Mouse (Mus musculus): ENCODE measurements around the gene Gigyf2. TPM values are rescaled to one million over a fixed set of nuclear protein-coding genes. Genes with fewer than 3 reads are reported as not detected.
A peak's percentile ranks its signal among the peaks of the same experiment; 100 is the strongest.
"Not testable (repeated sequence)": the region's sequence is repeated elsewhere in the genome, so short reads cannot be mapped to it uniquely, and the experiment has no call there.

The Gigyf2 gene
- total RNA-seq, 2 experiments from 2014 or later, result 59.4 to 169 TPM

DNA sequence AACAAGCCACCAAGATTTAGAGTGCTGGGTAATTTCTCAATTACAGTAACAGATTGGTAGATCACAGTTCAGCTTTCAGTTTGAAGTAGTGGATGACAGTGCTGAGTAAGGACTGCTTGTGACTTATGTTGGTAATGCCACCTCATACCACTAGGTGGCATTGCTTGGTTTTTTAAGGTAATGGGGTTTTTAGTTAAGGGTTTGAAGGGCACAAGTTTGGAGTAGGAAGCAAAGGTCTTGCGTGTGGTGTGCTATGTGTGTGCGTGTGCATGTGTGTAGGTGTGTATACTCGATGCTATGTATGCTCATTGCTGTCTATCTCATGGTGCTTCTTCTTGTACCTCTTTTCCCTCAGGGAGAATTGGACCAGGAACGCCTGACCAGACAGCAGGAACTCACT, 91.9 kb downstream of the Gigyf2 start:
- ATAC-seq (replicated peaks; ENCODE audit: low FRiP score, poor library complexity, severe bottlenecking), result peak; percentile 86

DNA sequence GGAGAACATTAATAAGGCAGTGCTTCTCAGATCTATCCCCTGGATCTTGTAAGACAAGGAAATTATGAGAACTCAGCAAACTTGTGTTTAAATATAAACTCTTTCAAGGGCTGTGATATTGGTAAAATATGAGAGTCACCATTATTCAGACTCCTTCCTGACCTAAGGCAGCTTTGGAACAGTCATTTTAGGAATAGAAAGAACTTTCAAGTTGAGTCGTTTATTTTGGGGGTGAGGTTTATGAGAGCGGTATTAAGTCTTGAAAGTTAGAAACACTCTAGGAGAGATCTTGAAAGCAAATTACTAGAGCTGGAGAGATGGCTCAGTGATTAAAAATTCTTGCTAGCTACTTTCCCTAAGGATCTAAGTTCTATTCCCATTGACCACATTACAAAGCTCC, 108.3 kb downstream of the Gigyf2 start:
- ATAC-seq (replicated peaks; ENCODE audit: low FRiP score, poor library complexity, severe bottlenecking), result no peak

DNA sequence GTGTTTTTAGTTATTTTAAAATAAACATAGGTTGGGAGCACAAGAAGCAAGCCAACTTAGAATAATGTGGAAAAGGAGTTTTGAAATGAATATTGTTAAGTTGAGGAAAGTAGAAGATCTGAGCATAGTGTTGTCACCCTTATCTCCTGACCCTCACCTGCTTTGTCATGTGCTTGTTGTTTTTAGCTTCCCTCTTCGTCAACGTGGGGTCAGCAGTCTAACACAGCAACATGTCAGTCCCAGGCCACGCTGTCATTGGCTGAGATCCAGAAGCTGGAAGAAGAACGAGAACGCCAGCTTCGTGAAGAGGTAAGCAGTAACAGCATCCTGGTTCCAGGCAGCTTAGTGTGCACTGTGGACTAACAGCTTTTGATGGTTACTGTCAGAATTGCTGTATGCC, 109.8 kb downstream of the Gigyf2 start:
- ATAC-seq (replicated peaks; ENCODE audit: low FRiP score, poor library complexity, severe bottlenecking), result no peak

DNA sequence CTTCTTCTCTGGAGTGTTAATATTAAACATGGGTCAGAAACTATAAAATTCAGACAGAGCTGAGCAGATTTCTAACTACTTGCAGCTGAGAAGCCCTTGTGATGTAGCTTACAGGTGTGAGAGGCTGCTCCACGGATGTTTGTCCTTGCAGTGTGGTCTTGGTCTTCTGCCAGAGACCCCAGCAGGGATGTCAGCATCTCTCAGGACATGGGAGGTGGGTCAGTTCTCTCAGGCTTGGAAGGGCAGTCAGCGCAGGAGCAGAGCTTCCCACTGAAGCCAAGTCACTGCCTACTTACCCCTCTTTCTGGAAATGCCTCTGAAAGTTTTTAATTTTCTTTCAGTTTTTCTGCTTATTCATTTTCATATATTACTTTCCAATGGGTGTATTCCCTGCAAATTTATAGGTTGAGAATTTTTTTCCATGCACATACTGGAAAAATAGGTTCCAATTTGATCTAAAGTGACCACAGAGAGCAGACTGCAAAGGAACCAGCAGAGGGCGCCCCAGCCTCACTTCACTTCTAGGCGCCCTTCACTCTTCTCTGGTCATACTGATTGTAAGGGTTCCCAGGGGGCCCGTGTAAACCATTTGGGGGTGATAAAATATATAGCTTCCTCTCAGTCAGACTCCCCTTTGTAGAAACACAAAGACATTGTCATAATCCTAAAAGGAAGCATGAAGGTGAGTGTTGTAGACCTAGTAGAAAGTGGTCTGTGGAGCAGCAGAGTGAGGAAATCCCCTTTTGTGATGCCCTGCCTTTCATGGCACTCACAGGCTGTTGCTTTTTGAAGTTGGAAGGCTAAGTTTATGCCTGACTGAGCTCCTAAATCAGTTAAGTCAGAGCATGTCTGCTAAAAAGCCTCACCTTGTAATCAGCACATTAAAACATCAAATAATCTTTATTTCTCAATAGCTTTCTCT, 120.6 kb downstream of the Gigyf2 start:
- peak; percentile 81; the same call in 1 of the 2 replicates for ATAC-seq (replicated peaks; ENCODE audit: low FRiP score, poor library complexity, severe bottlenecking)

DNA sequence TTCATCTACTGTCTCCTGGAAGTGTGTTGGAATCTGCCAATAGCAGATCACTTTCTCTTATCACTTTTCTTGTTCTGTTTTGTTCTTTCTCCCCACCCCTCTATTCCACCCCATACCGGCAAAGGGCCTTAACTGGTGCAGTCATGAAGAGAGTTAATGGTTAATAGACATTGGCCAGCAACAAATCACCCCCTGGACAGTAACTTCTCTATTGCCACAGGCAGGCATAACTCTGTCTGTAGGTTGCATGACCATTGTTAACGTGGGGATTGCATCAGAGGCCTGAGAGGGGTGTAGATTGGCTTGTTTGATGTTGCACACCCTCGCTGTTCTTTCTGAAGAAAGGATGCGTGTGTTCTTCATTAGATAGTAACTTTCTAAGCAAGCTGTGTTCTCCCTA, 122.6 kb downstream of the Gigyf2 start:
- ATAC-seq (replicated peaks; ENCODE audit: low FRiP score, poor library complexity, severe bottlenecking), result no peak

DNA sequence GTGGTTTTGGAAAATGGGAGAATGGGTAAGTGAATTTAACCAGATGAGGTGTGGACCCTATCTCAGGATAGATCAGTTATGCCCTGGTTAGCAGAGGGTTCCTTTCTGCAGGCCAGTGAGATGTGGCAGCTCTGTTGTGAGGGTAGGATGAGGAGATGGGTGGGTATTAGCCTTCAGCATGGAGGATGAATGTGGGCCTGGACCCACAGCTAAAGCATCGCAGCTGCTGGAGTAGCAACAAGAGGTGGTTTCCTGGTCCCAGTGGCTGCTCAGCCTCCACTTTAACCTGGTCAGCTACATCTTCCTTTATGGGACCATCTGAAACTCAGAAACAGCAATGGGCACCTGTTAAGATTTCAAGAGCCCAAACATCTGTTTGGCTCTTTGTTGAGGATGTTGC, 129.6 kb downstream of the Gigyf2 start:
- 0 out of 2 replicates have a peak, but pooled peaks have one; percentile 22 for ATAC-seq (replicated peaks; ENCODE audit: low FRiP score, poor library complexity, severe bottlenecking)

DNA sequence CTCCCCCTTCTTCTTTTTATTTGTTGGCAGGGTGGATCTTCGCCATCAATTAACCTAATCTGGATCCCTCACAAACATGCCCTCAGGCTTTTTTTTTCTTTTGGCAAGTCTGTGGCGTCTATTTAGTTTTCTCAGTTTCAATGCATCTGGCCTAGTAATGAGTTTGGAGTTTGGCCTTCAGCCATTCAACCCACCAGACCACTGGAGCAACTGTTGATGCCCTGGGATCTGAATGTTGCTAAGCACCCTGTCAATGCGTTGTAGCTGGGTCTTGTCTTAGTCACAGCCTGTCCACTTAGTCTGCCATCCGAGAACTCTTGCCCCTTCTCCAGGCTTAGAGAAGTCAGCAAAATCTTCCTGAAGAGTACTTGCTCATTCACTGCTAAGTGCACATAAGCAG, 131.2 kb downstream of the Gigyf2 start:
- ATAC-seq (replicated peaks; ENCODE audit: low FRiP score, poor library complexity, severe bottlenecking), result no peak

DNA sequence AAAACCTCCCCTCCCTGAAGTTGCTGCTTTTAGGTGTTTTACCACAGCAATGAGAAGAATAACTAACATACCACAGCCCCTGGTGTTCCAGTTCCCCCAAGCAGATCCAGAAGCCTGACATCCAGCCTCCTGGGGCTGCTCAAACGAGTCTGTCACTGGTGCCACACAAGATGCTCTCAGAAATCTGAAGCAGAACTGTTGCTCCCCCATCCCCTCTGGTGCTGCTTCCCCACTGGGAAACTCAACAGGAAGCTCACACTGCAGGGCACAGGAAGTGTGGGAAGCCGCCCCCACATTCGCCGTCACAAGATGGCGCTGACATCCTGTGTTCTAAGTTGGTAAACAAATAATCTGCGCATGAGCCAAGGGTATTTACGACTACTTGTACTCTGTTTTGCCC, 133.1 kb downstream of the Gigyf2 start:
- not testable (repeated sequence) for ATAC-seq (replicated peaks; ENCODE audit: low FRiP score, poor library complexity, severe bottlenecking)

DNA sequence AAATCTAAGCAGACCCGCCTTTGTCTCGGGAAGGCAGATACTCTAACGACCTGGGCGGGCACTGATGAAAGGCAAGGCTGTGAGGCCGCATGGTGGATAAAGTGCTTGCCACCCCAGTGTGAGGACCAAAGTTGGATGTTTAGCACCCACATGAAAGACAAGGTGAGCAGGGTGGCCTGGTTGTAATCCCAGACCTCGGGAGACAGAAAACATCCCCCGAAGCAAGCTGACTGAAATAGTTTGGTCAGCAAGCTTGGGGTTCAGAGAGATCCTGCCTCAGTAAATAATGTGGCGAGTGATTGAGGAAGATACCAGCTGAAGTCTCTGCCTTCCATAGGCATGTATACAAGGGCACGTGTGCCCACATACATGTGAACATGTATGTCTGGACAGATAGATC, 140.7 kb downstream of the Gigyf2 start:
- ATAC-seq (replicated peaks; ENCODE audit: low FRiP score, poor library complexity, severe bottlenecking), result peak; percentile 66

DNA sequence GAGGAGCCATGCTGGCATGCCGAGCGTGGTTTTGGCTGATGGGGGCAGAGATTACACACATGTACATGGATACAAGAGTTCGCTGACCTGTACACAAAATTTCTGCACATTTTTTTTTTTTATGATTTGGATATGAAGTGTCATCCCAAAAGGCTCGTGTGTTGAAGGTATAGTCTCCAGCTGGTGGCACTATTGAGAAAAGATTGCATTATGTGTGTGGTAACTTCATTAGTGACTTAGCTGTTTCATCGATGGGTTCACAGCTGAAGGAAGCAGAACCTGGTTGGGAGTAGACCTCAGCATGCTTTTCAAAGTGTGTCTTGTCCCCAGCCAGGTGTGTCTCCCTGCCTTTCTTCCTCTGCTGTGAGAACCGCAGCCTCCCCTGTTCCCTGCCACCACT, 141.5 kb downstream of the Gigyf2 start:
- ATAC-seq (replicated peaks; ENCODE audit: low FRiP score, poor library complexity, severe bottlenecking), result no peak

DNA sequence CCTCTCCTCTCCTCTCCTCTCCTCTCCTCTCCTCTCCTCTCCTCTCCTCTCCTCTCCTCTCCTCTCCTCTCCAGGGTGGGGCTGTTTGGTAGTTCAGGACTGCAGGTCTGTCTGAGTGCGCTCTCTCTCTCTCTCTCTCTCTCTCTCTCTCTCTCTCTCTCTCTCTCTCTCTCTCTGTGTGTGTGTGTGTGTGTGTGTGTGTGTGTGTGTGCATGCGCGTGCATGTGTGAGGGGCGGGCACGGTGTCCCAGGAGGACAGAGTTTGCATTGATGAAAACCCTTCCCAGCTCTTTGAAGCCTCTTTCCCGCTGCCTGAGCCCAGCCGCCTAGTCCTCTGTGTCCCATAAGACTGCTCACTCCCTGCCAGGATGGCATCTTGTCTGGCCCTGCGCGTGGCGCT, 143.2 kb downstream of the Gigyf2 start, which contains the start of gene Snorc:
TSS of gene Snorc (plus strand) at position 301 of the 400 bp plus-strand sequence.
- ATAC-seq (replicated peaks; ENCODE audit: low FRiP score, poor library complexity, severe bottlenecking), result not testable (repeated sequence)

DNA sequence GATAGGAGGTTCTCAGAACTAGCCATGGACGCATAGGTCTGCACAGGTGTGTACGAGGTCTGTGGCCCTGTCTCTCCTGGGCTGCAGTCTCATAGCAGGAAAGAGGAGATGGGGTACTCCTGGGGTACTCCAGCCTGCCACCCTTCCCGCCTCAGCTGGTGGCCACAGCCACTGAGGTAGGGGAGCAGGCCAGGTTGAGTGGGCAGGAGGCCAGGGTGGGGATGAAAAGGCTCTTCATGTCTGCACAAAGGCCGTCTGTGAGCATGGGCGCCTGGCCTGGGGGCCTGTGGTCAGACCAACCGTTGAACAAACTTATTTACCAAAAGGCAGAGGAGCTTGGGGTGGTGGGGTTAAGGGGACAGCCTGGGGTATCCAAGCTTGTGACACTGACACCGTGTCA, 145.1 kb downstream of the Gigyf2 start:
- ATAC-seq (replicated peaks; ENCODE audit: low FRiP score, poor library complexity, severe bottlenecking), result no peak

DNA sequence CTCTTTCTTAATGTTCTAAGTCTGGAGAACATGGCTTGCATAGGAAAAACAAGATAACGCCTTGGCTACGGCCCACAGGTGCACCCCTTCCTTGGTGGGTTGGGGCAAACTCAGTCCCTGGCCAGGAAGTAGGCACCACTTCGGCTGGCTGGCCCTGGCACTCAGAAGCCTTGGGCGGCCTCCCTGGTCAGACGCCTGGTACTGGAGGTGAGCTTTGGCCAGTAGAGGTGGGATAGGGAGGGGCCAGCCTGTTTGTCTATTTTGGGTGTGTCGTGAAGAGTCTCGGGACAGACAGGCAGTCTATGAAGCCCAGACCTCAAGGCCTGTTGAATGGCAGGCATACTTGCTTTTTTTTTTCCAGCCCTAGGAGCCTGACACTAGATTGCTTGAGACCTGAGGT, 145.8 kb downstream of the Gigyf2 start:
- no peak for ATAC-seq (replicated peaks; ENCODE audit: low FRiP score, poor library complexity, severe bottlenecking)

DNA sequence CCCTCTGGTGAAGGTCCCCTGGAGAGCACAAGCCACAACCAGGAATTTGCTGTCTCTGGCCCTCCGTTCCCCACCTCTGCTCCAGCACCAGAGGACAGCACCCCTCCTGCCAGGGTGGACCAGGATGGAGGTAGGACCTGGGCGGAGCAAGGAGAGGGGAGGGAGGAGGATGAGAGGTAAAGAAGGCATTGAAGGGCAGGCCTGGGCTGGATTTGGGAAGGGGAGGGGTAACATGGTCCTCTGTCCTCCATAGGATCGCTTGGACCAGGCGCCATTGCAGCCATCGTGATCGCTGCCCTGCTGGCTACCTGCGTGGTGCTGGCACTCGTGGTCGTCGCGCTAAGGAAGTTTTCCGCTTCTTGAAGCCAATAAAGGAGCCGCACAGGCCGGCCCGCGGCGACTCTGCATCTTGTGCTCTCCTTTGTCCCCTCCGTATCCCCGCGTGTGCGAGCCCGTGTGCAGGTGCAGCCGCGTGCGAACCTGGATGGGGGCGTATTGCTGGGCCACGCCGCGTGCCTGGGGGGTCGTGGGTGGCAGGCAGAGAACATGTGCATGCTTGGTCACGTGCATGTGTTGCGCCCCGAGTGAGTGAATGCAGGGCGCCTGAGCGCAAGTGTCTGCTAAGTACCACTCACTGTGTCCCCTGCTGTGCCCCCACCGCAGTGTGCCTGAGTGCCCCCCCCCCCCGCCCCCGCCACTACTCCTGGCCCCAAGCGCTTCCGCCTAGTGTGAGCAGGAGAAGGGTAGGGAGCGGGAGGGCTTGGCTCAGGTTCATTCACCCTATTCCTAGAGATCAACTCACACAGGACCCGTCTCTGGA, 148.5 kb downstream of the Gigyf2 start:
- ATAC-seq (replicated peaks; ENCODE audit: low FRiP score, poor library complexity, severe bottlenecking), result no peak

DNA sequence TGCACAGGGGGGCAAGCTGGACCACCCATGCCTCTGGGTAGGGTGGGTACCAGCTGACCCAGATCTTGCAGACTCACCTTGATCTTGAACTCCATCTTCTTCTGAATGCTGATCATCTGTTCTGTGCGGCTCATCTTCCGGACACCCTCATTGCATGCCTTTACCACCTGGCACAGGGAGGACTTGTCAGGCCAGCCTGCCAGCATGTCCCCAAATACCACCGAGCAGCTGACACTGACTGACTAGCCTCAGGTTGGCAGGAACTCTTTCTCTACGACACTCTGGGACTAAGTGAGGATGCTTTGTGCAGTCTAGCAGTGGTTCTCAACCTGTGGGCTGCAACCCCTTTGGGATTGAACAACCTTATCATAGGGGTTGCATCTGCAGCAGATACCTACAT, 155.7 kb downstream of the Gigyf2 start:
- no peak for ATAC-seq (replicated peaks; ENCODE audit: low FRiP score, poor library complexity, severe bottlenecking)

DNA sequence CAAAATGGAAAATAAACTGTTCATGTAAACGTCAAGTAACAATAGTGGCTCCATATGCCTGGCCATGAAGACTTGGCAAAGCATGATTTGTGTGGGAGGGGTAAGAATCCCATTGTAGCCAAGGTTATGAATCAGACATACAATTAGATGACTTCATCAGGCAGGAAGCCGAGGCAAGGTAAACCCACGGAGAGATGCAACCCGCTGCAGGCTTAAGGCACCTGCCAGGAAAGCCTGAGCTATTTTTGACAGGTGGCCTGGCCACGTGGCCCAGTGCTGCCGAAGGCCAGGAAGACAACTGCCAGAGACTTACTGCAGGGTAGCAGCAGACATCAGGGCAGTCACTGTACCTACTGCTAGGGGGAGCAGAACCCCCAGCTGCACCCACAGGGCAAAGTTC, 159.6 kb downstream of the Gigyf2 start:
- ATAC-seq (replicated peaks; ENCODE audit: low FRiP score, poor library complexity, severe bottlenecking), result no peak

DNA sequence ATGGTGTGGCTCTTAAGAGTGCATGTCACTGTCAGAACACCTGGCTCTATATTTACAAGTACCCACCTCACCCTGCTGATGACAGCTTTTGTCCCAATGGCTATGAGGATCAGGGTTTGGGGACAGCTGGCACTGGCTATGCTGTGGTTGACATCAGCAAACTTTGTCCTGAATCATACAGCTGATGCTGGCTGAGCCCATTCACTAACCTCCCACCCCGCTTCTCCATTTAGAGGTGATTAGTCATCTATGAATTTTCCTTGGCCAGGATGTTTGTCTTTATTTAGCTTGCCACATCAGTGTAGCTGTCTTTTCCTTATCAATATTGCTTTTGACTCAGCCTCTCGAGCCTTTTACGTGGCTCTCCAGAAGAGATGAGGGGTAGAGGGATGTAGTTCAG, 165.5 kb downstream of the Gigyf2 start:
- ATAC-seq (replicated peaks; ENCODE audit: low FRiP score, poor library complexity, severe bottlenecking), result no peak

DNA sequence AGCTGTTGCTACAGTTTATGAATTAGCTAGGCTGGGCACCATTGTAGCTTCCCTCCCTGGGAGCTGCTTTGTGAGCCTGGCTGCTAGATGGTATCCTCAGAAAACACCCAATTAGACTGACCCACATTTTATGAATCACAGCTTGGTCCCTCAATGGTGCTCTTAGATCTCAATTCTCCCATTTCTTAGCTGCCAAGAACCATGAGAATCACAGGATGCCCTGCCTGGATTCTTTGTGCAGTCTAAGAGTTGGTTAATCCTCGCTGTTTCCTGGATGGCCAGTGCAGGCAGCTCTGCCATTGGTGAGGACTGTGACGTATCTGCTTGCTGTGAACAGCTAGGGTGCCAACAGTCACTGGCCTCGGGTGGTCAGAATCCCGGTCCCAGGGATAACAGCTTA, 166.7 kb downstream of the Gigyf2 start:
- no peak for ATAC-seq (replicated peaks; ENCODE audit: low FRiP score, poor library complexity, severe bottlenecking)
